Mouse (Mus musculus) ES-E14 (cell line): ENCODE data around the gene Tktl2. TPM values are rescaled to one million over a fixed set of nuclear protein-coding genes. Genes with fewer than 3 reads are reported as not detected.

Experiments used
- DNase-seq: peaks from one replicate; pipeline ENCODE4 v3.0.0-alpha.2; 2013; ENCODE audit warnings: low read depth, low spot score
- H3K27ac ChIP-seq: 2 replicates; pipeline ENCODE4 v1.5.1; 2012; ENCODE audit warnings: low read depth, mild to moderate bottlenecking, low read length, moderate library complexity, mixed read lengths; ENCODE audit not compliant: poor library complexity, insufficient read depth, severe bottlenecking
- H3K36me3 ChIP-seq: 2 replicates; pipeline ENCODE4 v1.6.1; 2012; ENCODE audit warnings: mild to moderate bottlenecking, low read length, moderate library complexity, mixed read lengths; ENCODE audit not compliant: control insufficient read depth, poor library complexity, insufficient read depth, severe bottlenecking
- H3K4me1 ChIP-seq, 2 experiments: fragments of 150-350 bp in 1 of 2; sonication (generic) in 1 of 2; 2 replicates each; pipeline ENCODE4 v1.6.1; 2012; ENCODE audit warnings: low read length in 2 of 2, mild to moderate bottlenecking in 1 of 2, mixed read lengths in 1 of 2; ENCODE audit not compliant: control insufficient read depth in 2 of 2, insufficient read depth in 2 of 2, poor library complexity in 1 of 2
- H3K4me3 ChIP-seq, 2 experiments: fragments of 150-350 bp in 1 of 2; sonication (generic) in 1 of 2; 2 replicates each; pipeline ENCODE4 v1.5.1; 2012; ENCODE audit warnings: low read length in 2 of 2, low read depth in 1 of 2, mild to moderate bottlenecking in 1 of 2, mixed read lengths in 1 of 2; ENCODE audit not compliant: insufficient read depth in 1 of 2, poor library complexity in 1 of 2, severe bottlenecking in 1 of 2
- H3K9ac ChIP-seq: 2 replicates; pipeline ENCODE4 v1.6.1; 2012; ENCODE audit warnings: low read depth, mild to moderate bottlenecking, low read length, mixed read lengths; ENCODE audit not compliant: poor library complexity, insufficient read depth, severe bottlenecking
- H3K9me3 ChIP-seq: fragments of 150-350 bp; sonication (generic); 2 replicates; pipeline ENCODE4 v1.6.1; 2012; ENCODE audit warnings: low read depth, mild to moderate bottlenecking, low read length; ENCODE audit not compliant: control insufficient read depth, insufficient read depth
- CHD2 ChIP-seq: IDR thresholded peaks from 2 replicates; pipeline ENCODE4 v1.6.1; 2014; ENCODE audit warnings: mild to moderate bottlenecking, low read depth, low read length, inconsistent platforms
- HCFC1 ChIP-seq: IDR thresholded peaks from 2 replicates; pipeline ENCODE4 v1.6.1; 2012; ENCODE audit warnings: low read length, inconsistent platforms, borderline replicate concordance; ENCODE audit not compliant: insufficient read depth
- MAFK ChIP-seq: IDR thresholded peaks from 2 replicates; pipeline ENCODE4 v1.6.1; 2014; ENCODE audit warnings: mild to moderate bottlenecking, low read depth, low read length, inconsistent platforms; ENCODE audit not compliant: insufficient read depth
- ZC3H11A ChIP-seq: IDR thresholded peaks from 2 replicates; pipeline ENCODE4 v1.6.1; 2012; ENCODE audit warnings: low read depth, mild to moderate bottlenecking, inconsistent platforms, low read length, borderline replicate concordance
- ZNF384 ChIP-seq: IDR thresholded peaks from 2 replicates; pipeline ENCODE4 v1.6.1; 2012; ENCODE audit warnings: low read depth, low read length, inconsistent platforms
- in situ Hi-C, 2 experiments: fragments of 600-800 bp; cut with MboI; formaldehyde crosslinking; loops; one replicate each; pipeline ENCODE4 v1.15.1; 2025; ENCODE audit warnings: low sequenced_read_pairs in 2 of 2, inconsistent platforms in 1 of 2; ENCODE audit not compliant: unreplicated experiment in 2 of 2
- total RNA-seq: library from RNA; depleted of rRNA; stranded (reverse); fragments of 300-350 nt; gene quantifications from 2 replicates; pipeline ENCODE4 v1.2.3, GENCODE M21; 2012; rRNA removed

Gene Tktl2
- 1.8 and 2.1 TPM in 2 replicates for total RNA-seq

- H3K4me3 ChIP-seq, result peak within 1 kb of the TSS in 1 of 2 experiments; percentile 46; a peak in 1 of 4 replicates
- H3K36me3 ChIP-seq, result no peaks in the 10 kb centered on the region
These were observed at the start of gene Tktl2 for GRCm38 (mm10) chr8:66511537-66511936. Tktl2 (plus strand) TSS chr8:66511756.

GRCm38 (mm10) chr8:66469821-66470220, 41.7 kb upstream of the Tktl2 start:
- no peaks in the 10 kb centered on the region for H3K9me3 ChIP-seq
- in situ Hi-C loops, result no loop called here
- H3K36me3 ChIP-seq, result no peaks in the 10 kb centered on the region
- no peak overlapping the region for H3K9ac ChIP-seq
- H3K4me3 ChIP-seq, result no peak overlapping the region
- no peak for DNase-seq
- TF ChIP-seq HCFC1, result no peak
- no peak for TF ChIP-seq ZNF384
- no peak overlapping the region for H3K27ac ChIP-seq
- peaks cover 0 to 3% of the 10 kb centered on the region in 2 experiments; a peak in 1 of 4 replicates for H3K4me1 ChIP-seq

More at GRCm38 (mm10) chr8:66511537-66511936, at the start of gene Tktl2:
- Histone ChIP-seq H3K4me1 (no peaks in the 10 kb centered on the region), H3K9me3 (no peaks in the 10 kb centered on the region), H3K9ac (no peak within 1 kb of the TSS), H3K27ac (no peak within 1 kb of the TSS; the same call in 1 of the 2 replicates)
- in situ Hi-C loops, result no loop called here
- no peak for DNase-seq
- TF ChIP-seq ZNF384, result no peak
- TF ChIP-seq HCFC1, result no peak
- no peak for TF ChIP-seq MAFK
- no peak for TF ChIP-seq ZC3H11A
- TF ChIP-seq CHD2, result no peak

- Histone ChIP-seq H3K4me1 (peaks cover 0 to 3% of the 10 kb centered on the region in 2 experiments; a peak in 1 of 4 replicates), H3K36me3 (peaks cover 42% of the 10 kb centered on the region), H3K4me3 (no peak overlapping the region), H3K27ac (no peak overlapping the region), H3K9me3 (no peaks in the 10 kb centered on the region), H3K9ac (no peak overlapping the region)
- DNase-seq, result no peak
- in situ Hi-C loops, result no loop called here
- TF ChIP-seq ZC3H11A, result no peak
- TF ChIP-seq ZNF384, result no peak
- no peak for TF ChIP-seq MAFK
These were observed 34.7 kb upstream of the Tktl2 start for GRCm38 (mm10) chr8:66476880-66477279.

GRCm38 (mm10) chr8:66486084-66486763, 25.3 kb upstream of the Tktl2 start, which contains the start of gene Tma16:
Tma16 (minus strand) TSS chr8:66486530.
- H3K4me3 ChIP-seq, result peak within 1 kb of the TSS; percentile 84
- peaks cover 0 to 2% of the 10 kb centered on the region in 2 experiments; a peak in 2 of 4 replicates for H3K4me1 ChIP-seq
- in situ Hi-C loops, result no loop called here
- TF ChIP-seq ZNF384 (no peak), HCFC1 (peak; percentile 87), CHD2 (peak; percentile 44; the same call in 1 of the 2 replicates), MAFK (no peak), ZC3H11A (0 out of 2 replicates have a peak, but pooled peaks have one; percentile 8)
- H3K27ac ChIP-seq, result no peak within 1 kb of the TSS; the same call in 1 of the 2 replicates
- H3K9me3 ChIP-seq, result no peaks in the 10 kb centered on the region
- DNase-seq, result peak; percentile 79
- H3K9ac ChIP-seq, result peak within 1 kb of the TSS; percentile 90
- H3K36me3 ChIP-seq, result peaks cover 18% of the 10 kb centered on the region

- no peak for DNase-seq
- in situ Hi-C loops, result no loop called here
- H3K4me3 ChIP-seq, result no peak overlapping the region
- H3K36me3 ChIP-seq, result peaks cover 3% of the 10 kb centered on the region; the same call in 1 of the 2 replicates
- no peak for TF ChIP-seq HCFC1
- TF ChIP-seq CHD2, result no peak
- TF ChIP-seq ZC3H11A, result no peak
- no peak for TF ChIP-seq ZNF384
- no peak for TF ChIP-seq MAFK
- H3K27ac ChIP-seq, result no peak overlapping the region
- H3K9ac ChIP-seq, result no peak overlapping the region; the same call in 1 of the 2 replicates
- H3K9me3 ChIP-seq, result no peaks in the 10 kb centered on the region
- H3K4me1 ChIP-seq, result peaks cover 0 to 2% of the 10 kb centered on the region in 2 experiments; a peak in 2 of 4 replicates
These were observed 23.0 kb upstream of the Tktl2 start for GRCm38 (mm10) chr8:66488556-66488955.
